Mouse (Mus musculus): ENCODE measurements at regions not wholly inside any gene's neighbourhood (a gene's known extent, or its start where the extent isn't known, plus 50 kb on each side); places are given as distances from the start of the nearest gene placed in this dataset.

GRCm38 (mm10) chr9:33035401-33035800 is 399.4 kb downstream of the Ets1 start:
- no peak for TF ChIP-seq CTCF (IDR thresholded peaks at IDR 0.05; ENCODE audit: low read depth, low read length)
- no peak for TF ChIP-seq GATA2 (IDR thresholded peaks at IDR 0.05; ENCODE audit: borderline replicate concordance, low read depth, low read length)
- TF ChIP-seq GATA1 (IDR thresholded peaks at IDR 0.05; ENCODE audit: borderline replicate concordance, low read length): no peak
